Mouse (Mus musculus): ENCODE data around the gene Cct8l1. TPM values are rescaled to one million over a fixed set of nuclear protein-coding genes. Genes with fewer than 3 reads are reported as not detected.

Cct8l1 gene
- total RNA-seq, 2 experiments from 2014 or later: not detected

Other genes with a start within 250 kb of the Cct8l1 start
- gene Kmt2c, start 17.3 kb upstream of the Cct8l1 start, total RNA-seq (2021): 10 to 100 TPM; 63.9 to 69.4 TPM
- gene Xrcc2, start 189.8 kb downstream of the Cct8l1 start, total RNA-seq (2021): 1 to 10 TPM; 4.6 to 5.6 TPM
- gene Actr3b, start 243.9 kb downstream of the Cct8l1 start, total RNA-seq (2021): 100 to 1,000 TPM; 191 to 211 TPM